Mouse (Mus musculus) heart, postnatal 4 days (tissue): ENCODE measurements at regions not wholly inside any gene's neighbourhood (a gene's known extent, or its start where the extent isn't known, plus 50 kb on each side); places are given as distances from the start of the nearest gene placed in this dataset.

Source experiments
- DNase-seq: peaks from one replicate; pipeline ENCODE4 v3.0.0; 2021
- microRNA-seq, 2 experiments: library from miRNA; unstranded; fragments of <30 nt; microRNA quantifications; one replicate each; pipeline ENCODE4 v1.2.0; 2021 to 2022

DNA sequence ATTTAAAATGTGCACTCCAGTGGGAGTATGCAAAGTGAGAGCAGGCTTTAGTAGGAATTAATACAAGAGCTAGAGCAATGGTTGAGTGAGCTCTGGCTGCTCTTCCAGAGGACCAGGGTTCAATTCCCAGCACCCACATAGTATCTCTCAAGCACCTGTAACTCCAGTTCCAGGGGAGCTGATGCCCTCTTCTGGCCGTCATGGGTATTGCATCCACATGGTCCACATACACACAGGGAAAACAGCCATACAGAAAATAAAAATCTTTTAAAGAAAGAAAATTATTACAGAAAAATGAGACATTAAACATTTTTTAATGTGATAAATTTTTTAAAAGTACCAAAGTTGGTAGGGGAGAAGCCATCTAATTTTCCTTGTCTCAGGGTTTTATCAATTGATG is 196.3 kb downstream of the Cdc5l start:
- no peak for DNase-seq

DNA sequence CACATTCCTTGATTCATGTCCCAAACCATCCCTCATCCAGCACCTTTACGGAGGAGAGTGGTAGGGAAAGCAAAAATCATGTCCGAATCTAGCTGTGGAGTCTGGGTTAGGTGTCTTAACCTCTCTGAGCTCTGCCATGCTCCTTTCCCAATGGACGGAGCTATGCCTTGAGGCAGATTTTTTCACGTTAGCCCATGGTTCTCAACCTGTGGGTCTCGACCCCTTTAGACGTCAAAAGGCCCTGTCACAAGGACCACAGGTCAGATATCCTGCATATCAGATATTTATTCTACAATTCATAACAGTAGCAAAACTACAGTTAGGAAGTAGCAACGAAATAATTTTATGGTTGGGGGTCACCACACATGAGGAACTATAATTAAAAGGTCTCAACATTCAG is 198.1 kb downstream of the Cdc5l start:
- DNase-seq, result no peak

DNA sequence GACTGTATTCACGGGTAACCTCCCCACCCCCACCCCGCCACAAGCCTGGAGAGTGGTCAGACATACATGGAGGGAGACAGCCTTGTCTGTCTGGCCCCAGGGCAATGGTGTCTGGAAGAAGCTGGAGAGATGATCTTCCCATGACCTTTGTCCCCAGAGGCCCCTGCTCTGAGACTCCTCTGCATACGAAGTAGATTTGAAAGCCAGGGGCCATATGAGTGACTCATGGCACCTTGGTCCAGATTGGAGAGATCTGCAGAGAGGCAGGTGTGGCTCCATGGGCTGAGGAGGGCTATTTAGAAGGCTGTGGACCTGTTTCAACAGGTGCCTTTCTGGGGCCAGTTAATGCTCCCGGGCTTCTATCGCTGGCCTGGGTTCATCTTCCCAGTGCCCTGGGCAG is 200.7 kb downstream of the Cdc5l start:
- no peak for DNase-seq

DNA sequence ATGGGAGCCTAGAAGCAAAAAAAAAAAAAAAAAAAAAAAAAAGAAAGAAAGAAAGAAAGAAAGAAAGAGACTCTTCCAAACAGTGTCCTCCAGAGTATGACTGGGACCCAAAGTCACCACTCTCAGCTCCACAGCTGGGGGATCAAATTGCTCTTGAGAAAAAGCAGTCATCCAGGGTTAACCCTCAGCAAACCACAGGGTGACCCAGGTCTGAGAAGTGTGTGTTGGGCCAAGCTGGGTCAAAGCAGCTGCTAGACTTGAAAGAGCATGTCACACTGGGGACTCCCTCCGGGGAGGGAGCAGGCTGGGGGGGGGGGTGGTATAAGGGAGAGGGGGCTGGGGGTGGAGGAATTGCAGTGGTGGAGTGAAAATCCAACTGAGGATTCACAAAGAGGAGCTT is 206.3 kb downstream of the Cdc5l start:
- DNase-seq, result no peak

DNA sequence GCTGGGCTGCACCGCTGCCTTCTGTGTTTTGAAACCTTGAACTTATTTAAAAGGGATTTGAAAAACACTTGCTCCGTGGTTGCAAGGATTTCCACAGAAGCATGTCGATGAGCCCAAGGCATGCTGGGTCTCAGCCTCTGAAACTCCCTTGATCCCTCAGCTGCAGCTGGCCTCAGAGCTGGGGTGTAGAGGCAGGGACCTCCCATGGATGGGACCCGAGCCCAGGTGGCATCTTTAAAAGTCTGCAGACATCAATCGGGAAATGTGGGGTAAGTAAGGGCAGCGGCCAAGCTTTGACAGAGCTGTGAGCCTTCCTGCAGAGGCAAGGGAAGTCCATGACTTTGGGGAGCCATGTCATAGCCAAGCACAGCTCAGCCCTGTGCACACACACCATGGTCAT is 207.1 kb downstream of the Cdc5l start:
- DNase-seq, result no peak

DNA sequence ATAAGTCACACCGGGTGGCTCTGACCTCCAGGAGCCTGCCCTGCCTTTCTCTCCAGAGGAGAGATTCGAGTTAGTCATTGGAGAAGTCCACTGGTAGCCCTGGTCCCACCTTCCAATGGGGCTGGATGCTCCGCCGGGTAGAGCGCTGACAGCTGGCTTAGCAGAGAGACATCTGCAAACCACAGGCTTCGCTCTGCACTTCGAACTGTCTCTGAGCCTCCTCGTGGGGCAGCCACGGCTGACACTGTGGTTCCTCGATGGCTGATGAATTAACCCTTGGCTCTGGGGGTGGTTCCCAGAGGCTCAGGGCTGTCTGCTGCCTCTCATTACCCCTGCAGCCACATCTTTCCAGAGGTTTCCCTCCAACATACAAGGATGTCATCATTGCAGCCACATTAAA is 211.9 kb downstream of the Cdc5l start:
- DNase-seq, result no peak

DNA sequence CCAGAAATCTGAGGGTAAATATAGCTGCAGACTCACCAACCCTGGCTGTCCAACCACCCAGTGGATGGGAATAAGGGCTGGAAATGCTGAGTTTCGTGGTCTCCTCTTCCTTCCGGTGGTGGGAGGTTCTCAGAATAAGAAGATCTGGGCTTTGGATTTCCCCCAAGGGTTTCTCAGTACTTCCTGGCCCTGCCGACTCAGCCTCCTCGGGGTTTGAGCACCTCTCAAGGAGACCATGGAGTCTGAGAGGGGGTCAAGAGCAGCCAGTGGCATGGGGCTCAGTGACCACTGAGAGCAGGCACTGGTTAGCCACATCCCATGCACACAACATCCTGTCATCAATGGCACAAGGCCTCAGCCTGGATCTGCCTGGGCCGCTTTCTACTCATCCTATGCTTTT is 216.4 kb downstream of the Cdc5l start:
- no peak for DNase-seq

DNA sequence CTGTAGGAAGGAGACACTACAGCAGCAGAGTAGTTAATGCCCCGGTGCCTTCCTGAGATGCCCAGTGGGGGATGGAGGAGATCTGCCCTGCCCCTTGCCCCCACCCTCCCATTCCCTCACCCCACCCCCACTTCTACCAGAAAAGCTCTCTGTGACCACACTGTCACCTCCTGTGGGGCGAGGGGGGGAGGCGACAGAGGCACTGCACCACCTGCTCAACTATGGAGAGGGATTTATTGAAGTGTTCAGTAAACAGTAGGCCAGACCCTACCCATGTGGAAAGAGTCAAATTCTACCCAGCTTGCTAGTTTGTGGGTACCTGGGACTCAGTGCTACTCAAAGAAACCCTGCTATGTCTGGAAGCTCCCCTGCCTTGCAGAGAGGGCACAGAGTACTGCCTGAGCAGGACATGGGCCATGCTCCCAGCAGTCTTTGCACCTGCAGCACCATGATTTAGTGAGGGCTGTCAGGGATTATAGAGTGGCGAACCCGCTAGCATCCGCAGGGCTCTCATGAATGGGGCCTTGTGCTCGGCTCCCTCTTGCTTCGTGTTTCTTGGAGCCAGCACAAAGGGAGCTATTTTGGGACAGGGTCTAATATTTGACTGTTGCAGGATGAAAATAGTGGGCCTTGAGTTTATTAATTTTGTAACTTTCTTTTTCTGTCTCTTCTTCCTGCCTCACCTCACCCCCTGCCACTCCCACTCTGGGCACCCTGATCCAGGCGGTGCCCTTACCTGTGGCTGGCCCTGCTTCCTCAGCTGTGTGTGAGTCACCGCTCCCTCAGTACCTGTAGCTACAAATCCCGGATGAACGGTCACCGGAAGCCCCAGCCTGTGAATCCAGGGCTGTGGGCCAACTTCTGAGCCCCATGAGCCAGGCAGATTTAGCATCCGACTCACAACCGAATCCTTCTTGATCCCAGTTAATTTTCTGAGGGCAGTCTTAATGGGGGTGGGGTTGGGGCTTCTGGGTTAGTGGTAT is 218.2 kb downstream of the Cdc5l start:
- DNase-seq, result no peak

DNA sequence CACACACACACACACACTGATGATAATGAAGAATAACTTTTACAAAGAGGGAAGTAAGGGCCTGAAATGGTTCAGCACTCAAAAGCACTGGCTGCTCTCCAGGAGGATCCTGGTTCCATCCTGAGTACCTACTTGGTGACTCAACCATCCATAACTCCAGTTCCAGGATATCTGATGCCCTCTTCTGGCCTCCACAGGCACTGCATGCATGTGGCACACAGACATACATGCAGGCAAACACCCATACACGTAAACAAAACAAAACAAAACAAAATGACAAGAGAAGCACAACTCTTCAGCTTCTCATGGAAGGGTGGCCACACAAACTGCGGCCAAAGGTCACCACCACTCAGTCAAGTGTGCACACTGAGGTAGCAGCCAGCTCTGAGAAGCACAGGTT is 222.6 kb downstream of the Cdc5l start:
- no peak for DNase-seq

DNA sequence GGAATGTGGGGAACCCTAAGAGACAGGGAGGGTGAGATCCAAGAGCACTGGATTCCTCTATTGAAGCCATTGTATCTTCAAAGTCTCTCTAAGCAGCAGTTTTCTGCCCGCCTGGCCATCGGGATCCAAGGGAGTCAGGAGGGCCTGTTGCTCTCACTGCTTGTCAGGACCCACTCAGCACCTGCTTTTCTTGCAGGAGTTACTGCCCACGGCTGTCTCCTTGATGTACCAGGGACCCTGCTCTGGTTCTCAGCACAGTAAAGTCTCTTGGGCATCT is 224.2 kb downstream of the Cdc5l start:
- DNase-seq, result no peak

DNA sequence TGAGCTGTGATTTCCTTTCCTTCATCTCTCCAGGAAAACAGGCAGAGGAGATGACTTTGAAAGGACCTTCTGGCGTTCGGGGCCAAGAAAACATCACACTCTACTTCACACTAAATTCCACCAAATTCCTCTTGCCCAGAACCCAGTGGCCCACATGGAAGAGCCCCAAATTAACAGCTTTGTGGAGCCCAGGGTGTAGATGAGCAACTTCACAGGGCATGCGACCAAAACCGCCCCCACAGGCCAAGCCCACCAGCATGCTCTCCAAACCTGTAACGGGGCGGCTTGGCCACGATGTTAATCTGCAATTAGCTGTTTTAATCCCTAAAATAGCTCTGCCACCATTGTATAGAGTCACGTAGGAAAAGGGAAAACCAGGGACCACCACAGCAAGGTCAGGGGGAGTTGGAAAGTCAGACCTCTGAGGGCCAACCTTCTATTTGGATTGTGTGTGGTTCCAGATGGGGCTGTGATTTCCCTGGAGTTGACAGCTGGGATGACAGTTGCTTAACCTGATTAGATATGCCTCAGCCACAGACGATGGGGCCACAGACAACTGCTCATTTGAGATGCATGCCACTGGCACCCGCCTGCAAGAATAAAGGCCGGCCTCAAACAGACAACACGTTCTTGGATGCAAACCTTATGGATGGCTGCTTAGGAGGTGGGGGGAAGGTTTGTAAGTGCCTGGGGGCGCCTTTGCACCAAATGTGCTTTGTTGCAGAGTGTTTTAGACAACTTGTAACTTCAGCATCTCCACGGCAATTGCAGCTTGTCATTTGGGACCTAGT is 224.7 kb downstream of the Cdc5l start:
- no peak for DNase-seq

DNA sequence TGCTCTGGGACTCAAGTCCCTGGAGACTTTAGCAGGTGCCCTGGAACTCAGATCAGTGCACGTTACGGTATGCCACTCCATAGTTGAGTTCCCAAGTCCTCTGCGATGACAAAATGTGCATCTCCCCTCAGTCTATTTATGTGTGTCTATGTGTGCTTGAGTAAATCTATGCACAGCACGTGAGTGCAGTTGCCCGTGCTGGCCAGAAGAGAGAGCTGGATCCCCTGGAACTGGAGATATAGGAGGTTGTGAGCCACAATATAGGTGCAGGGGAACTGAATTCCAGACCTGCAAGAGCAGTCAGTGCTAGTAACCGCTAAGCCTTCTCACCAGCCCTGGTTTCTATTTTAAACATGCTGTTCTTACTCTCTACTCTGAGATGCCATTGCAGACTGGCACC is 237.8 kb downstream of the Cdc5l start:
- no peak for DNase-seq

DNA sequence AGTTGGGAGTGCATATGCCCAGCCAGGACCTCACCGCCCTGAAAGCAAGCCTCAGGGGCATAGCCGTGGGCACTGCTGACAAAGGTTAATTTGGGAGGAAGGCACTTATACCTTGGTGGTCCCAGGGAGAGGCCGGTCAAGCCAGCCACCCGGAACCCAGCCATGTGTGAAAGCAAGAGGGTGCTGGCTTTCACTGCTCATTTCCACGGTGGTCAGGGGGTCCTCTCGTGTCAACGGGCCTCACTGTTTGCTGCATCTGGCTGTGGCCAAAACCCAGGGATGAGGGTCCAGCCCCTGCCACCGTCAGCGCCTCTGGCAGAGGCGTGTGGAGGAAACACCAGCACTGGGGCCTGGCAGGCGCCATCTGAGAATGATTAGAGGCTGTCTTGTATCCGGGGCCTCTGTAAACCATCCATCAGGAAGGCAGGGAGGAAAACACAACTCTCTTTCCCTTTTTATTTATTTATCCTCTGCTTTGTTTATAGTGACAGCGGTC is 238.7 kb downstream of the Cdc5l start:
- DNase-seq, result no peak

DNA sequence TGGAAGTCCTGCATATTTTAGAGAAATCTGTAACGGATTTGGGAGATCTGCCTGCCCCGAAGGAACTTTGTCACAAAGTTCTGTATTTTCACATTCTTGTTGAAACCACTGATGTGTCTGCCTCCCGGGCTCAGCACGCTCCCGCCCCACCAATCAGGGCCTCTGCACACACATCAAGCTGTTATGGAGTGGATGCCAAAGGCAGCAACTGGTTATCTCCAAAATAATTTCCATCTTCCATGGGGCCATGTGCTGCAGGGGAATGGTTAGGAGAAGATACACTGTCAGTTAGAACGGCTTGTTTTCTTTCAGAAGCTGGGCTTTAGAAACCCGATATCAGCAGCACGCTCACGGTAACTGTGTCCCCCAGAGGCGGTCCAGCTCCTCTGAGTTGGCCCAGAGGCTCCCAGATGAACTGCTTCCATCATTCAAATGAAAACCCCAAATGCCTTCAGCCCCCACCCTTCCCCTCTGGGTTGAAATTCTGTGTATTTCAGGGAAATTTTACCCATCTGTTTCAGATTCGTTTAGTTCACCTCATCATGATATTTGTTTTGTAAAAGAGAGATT is 240.0 kb downstream of the Cdc5l start:
- no peak for DNase-seq

DNA sequence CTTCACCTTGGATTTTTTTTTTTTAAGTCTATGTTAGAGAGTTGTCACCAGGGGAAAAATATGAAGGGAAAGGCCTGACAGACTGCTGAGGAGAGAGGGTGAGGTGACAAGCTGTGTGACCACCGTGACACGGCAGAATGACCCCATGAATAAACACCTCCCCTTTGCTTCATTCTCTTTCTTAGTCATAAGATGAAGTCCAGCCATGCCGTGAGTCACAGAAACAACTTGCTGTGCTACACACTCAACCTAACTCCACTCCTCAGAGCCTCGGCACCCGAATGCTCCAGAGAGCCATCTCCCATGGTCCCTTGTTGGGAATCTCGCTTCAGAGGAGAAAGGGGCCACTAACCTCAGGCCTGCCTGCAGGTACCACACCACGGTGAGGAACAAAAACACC is 246.1 kb downstream of the Cdc5l start:
- no peak for DNase-seq

DNA sequence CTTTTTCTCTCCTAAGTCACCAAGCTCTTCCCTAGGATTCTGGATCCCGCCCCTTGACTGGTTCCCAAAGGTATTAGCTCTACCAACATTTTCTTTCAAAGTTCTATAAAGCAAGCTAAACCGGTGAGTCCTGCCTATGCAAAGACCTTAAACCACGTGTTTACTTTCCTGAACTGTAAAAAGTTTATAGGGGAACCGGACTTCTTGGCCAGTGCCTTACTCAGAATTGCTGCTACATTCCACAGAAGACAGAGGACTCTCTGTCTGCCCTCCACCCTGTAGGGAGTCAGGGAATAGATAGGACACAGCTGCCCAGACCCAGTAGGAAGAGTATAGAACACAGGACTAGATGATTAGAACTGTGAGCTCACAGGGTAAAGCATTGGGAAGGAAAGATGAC is 257.2 kb downstream of the Cdc5l start:
- no peak for DNase-seq

DNA sequence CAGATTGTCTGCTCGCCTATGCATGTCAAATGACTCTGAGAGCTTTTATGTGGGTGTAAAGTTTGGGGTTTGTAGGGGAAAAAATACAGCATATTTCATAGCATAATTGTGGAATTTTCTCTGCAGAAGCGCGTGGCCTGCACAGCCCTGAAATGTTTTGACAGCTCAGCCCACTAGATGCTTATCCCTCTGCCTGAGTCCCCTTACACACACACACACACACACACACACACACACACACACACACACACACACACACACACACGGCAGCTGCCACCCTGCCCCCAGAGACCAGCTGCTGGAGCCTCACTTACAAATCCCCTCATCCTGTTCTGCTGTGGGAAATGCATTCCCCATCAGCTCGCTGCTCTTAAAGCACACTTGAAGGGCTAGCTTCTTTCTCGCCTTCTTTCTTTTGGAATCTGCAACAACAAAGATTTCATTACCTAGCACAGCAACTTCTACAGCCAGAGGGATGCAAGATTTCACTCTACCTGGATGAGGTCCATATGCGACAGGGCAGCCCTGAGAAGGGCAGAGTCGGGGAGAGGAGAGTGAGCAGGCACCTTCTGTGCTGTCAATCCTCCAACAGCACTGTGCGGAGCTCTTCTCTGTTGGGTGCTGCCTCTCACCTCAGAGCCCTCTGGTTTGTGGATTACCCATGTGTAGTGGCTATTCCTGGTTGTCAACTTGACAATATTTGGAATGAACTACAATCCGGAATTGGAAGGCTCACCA is 264.1 kb downstream of the Cdc5l start:
- no peak for DNase-seq

Small RNA genes in the stretch of these regions (microRNA-seq; reads per million reads assigned to microRNA genes)
- gene Gm24979, result 0 reads per million in 2 experiments
